Mouse (Mus musculus): ENCODE data around the gene Vhl.

Vhl gene

DNA sequence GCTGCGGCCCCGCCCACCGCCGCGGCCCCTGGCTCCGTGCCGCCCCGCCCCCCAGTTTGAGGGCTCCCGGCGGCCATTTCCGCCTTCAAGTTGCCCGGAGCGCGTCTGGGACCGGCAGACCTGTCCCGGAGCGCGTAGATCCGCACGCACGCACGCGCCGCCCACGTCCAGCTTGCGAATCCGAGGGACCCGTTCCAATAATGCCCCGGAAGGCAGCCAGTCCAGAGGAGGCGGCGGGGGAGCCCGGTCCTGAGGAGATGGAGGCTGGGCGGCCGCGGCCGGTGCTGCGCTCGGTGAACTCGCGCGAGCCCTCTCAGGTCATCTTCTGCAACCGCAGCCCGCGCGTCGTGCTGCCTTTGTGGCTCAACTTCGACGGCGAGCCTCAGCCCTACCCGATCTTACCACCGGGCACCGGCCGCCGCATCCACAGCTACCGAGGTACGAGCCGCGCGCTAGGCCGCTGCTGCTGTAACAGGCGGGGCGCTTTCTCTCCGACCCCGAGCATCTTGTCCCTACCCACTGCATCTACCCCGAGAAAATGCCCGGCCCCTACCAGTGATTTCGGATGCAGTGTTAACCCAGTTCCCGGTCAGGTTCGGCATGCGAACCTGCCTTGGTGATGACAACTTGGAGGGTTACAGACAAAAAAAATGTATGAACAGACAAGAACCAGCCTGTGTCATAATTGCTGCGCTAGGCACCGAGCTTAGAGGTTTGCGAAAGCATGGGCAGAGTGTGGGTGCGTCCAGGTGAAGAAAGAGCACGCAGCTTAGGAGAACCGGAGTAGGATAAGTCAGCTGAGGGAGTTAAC is at the start of gene Vhl:
TSS of gene Vhl (plus strand) at position 19 of the 811 bp plus-strand sequence.
- DNase-seq (ENCODE audit: low spot score in 2 of 2) = peak; percentile 66 to 85

DNA sequence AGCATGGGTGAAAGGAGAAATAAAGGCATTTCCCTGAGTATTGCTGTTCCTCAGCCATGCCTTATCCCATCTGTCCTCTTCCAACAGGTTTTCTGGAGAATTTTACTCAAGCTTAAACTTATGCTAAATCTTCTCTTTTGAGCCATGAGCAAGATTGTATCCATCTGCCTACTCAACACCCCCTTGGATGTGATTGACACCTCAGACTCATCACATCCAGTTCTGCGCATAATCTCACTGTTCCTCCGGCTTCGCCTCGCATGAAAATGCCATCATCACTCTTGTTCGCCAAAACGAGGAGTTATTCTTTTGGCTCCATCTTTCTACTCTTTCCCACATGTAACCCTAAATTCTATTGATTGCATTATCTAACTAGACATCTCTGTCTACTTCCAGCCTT is 47.7 kb upstream of the Vhl start:
- no peak for DNase-seq (ENCODE audit: low spot score in 2 of 2)

GRCm38 (mm10) chr6:113579306-113579705 is 44.5 kb upstream of the Vhl start:
- no peak for DNase-seq (ENCODE audit: low spot score in 2 of 2)

DNA sequence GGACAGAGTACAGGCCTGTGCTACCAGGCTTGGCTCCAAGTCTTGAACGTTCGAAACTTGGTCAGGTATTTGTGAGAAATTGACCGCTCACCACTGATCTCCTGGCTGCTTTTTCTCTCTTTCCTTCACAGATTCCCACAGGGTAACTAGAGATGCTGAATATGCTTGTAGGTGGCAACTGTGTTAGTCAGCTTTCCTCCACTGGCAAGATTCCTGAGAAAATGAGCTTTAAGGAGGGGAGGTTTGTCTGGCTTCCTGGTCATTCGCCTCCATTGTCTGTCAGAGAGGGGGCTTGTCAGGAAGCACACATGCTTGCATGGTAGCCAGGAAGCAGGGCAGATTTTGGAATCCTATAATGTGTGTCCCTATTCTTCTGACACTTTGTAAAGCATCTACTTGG is 40.7 kb upstream of the Vhl start:
- DNase-seq (ENCODE audit: low spot score in 2 of 2) = no peak

DNA sequence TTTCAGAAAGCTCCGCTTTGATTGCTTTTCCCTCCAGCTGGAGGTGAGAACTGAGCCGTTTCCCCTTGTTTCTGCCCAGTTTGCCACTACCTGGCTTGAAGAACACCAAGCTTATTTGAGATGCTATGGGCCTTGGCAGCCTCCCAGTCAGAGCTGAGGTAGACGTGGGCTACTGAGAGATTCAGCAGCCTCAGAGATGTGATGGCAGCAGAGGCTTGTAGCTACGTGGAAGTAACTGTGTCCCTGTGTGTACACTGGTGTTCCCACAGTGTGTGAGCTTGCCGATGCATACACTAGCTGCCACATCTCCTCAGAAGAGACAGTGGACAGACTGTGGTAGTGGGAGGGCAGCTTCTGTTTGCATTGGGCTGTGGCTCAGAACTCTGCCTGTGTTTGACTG is 38.7 kb upstream of the Vhl start:
- no peak for DNase-seq (ENCODE audit: low spot score in 2 of 2)

GRCm38 (mm10) chr6:113586466-113587183 is 37.1 kb upstream of the Vhl start:
- DNase-seq (ENCODE audit: low spot score in 2 of 2) = no peak

- no peak for DNase-seq (ENCODE audit: low spot score in 2 of 2)
These were observed 31.1 kb upstream of the Vhl start for GRCm38 (mm10) chr6:113592637-113593036.

- DNase-seq (ENCODE audit: low spot score in 2 of 2) = no peak
These were observed 25.8 kb upstream of the Vhl start for GRCm38 (mm10) chr6:113597945-113598344.

GRCm38 (mm10) chr6:113599833-113600232 is 23.9 kb upstream of the Vhl start:
- DNase-seq (ENCODE audit: low spot score in 2 of 2) = no peak

- no peak for DNase-seq (ENCODE audit: low spot score in 2 of 2)
These were observed 23.1 kb upstream of the Vhl start, which contains the start of gene Fancd2os for GRCm38 (mm10) chr6:113600543-113601139. Fancd2os (minus strand) TSS chr6:113600715.

- no peak for DNase-seq (ENCODE audit: low spot score in 2 of 2)
These were observed 20.9 kb upstream of the Vhl start for GRCm38 (mm10) chr6:113602821-113603220.

DNA sequence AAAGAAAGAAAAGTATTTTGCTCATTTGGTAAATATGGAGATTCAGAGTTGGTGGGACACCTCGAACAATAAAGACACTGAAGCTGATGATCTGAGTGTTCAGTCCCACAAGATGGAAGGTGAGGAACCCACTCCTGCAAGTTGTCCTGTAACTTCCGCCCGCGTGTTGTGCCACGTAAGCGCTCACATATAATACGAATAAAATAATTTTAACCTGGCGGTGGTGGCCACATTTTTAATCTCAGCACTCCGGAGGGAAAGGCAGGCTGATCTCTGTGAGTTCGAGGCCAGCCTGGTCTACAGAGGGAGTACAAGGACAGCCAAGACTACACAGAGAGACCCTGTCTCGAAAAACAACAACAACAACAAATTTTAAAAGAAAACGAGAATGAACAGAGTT is 19.8 kb upstream of the Vhl start:
- peak in 1 of 2 experiments; percentile 14 for DNase-seq (ENCODE audit: low spot score in 2 of 2)

GRCm38 (mm10) chr6:113604432-113605223 is 19.1 kb upstream of the Vhl start, which contains the start of gene Brk1:
Brk1 (plus strand) TSS chr6:113604772.
- DNase-seq (ENCODE audit: low spot score in 2 of 2) = peak; percentile 68 to 85

- DNase-seq (ENCODE audit: low spot score in 2 of 2) = no peak
These were observed 18.6 kb upstream of the Vhl start for GRCm38 (mm10) chr6:113605224-113605545.

GRCm38 (mm10) chr6:113608871-113609270 is 14.9 kb upstream of the Vhl start:
- no peak for DNase-seq (ENCODE audit: low spot score in 2 of 2)

DNA sequence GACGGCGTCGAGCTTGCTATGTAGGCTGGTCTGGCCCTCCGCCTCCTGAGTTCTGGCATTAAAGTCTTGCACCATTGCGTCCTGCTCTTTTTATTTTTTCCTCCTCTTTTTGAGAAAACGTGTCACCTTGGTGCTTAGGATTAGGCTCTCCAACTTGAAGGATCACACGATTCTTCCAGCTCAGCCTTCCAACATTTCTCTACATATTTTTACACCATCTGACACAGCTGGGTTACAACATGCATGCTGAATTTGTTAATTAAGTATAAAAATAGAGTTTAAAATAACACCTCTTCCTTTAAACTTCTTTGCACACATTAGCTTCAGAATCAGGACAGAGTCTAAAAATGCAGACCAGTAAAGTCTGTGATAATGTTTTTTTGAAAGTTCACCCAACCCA is 14.5 kb upstream of the Vhl start:
- no peak for DNase-seq (ENCODE audit: low spot score in 2 of 2)

GRCm38 (mm10) chr6:113612258-113612969 is 11.3 kb upstream of the Vhl start:
- no peak for DNase-seq (ENCODE audit: low spot score in 2 of 2)

DNA sequence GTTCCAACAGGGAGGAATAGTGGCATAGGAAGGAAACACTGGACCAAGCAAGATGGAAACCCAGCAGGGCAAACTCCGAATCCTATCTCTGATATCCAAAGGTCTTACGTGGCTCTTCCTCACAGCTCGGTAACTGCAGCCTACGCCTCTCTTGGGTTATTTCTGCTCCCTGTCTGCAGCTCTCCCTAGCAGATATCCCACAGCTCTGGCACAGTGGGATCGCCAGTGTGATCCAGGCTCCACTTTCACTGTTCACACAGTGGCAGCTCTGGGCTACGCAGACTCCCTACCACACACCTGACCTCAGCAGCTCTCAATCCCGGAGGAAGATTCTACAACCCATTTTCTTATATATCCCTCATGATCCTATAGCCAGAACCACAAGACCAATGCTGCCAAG is 9.6 kb upstream of the Vhl start:
- no peak for DNase-seq (ENCODE audit: low spot score in 2 of 2)

GRCm38 (mm10) chr6:113614997-113615396 is 8.8 kb upstream of the Vhl start:
- DNase-seq (ENCODE audit: low spot score in 2 of 2) = no peak

DNA sequence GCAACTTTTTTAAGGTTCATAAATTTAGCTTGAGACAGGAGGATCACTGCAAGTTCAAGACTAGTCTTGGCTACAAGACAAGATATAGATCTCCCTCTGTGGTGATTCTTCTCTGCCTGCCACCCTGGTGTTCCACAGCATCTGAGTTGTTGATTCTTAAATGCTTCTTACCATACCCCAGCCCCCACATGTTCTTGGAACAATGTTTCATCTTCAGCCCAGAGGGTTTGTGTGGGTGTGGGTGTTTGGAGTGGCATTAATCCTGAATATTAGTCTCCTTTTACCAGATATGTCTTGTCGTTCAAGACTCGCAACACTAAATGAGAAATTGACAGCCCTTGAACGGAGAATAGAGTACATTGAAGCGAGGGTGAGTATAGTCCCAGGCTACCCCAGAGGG is 8.3 kb upstream of the Vhl start:
- DNase-seq (ENCODE audit: low spot score in 2 of 2) = no peak

DNA sequence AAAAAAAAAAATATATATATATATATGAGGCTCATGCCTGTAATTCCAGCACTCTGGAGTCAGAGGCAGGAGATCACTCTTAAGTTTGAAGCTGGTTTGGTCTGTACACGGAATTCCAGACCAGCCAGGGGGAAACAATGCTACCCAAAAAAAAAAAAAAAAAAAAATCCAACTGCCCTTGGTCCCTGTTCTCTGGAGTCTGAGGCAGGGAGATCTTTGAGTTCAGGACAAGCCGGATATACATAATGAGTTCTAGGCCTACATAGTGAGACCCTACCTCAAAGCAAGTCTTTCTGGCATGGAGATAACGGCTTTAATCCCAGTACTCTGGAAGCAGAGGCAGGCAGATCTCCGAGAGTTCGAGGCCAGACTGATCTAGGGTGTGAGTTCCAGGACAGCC is 373 bp upstream of the Vhl start:
- DNase-seq (ENCODE audit: low spot score in 2 of 2) = no peak

All from thymus, postnatal 10 days (tissue).